Mouse (Mus musculus) kidney, adult 2 months (tissue): ENCODE measurements around the gene Tmed11. TPM values are rescaled to one million over a fixed set of nuclear protein-coding genes. Genes with fewer than 3 reads are reported as not detected.
A peak's percentile ranks its signal among the peaks of the same experiment; 100 is the strongest.
"Not testable (repeated sequence)": the region's sequence is repeated elsewhere in the genome, so short reads cannot be mapped to it uniquely, and the experiment has no call there.

Experiments used
- DNase-seq: peaks from one replicate; pipeline ENCODE4 v3.0.0; 2021
- H3K27ac ChIP-seq: fragments of 200-500 bp; 2 replicates; pipeline ENCODE4 v1.5.1; 2012; ENCODE audit warnings: low read depth, low read length, control low read depth, inconsistent platforms; ENCODE audit not compliant: insufficient read depth
- H3K27me3 ChIP-seq: fragments of 200-500 bp; replicated peaks from 2 replicates; pipeline ENCODE4 v1.6.1; 2012; ENCODE audit warnings: mild to moderate bottlenecking, moderate library complexity, low read length, inconsistent platforms; ENCODE audit not compliant: control insufficient read depth, insufficient read depth
- H3K36me3 ChIP-seq: fragments of 200-500 bp; 2 replicates; pipeline ENCODE4 v1.6.1; 2012; ENCODE audit warnings: mild to moderate bottlenecking, moderate library complexity, low read length, inconsistent platforms; ENCODE audit not compliant: control insufficient read depth, insufficient read depth
- H3K4me1 ChIP-seq: fragments of 200-500 bp; 2 replicates; pipeline ENCODE4 v1.6.1; 2011; ENCODE audit warnings: low read length; ENCODE audit not compliant: control insufficient read depth, insufficient read depth
- H3K4me3 ChIP-seq: fragments of 200-500 bp; 2 replicates; pipeline ENCODE4 v1.5.1; 2011; ENCODE audit warnings: mild to moderate bottlenecking, low read depth, low read length, control low read depth; ENCODE audit not compliant: insufficient read depth
- CTCF ChIP-seq: fragments of 200-500 bp; conservative IDR thresholded peaks from 2 replicates; pipeline ENCODE4 v1.5.1; 2011; ENCODE audit warnings: low read depth, mild to moderate bottlenecking, control low read depth, low read length, moderate library complexity, mixed read lengths; ENCODE audit not compliant: insufficient read depth, insufficient read length
- POLR2A ChIP-seq: fragments of 200-500 bp; IDR thresholded peaks from one replicate; pipeline ENCODE4 v1.6.1; 2011; ENCODE audit warnings: low read depth, low read length, control low read depth
- WGBS: fragments of 180-500 bp; shearing (Covaris S2); methylation state at CpG from one replicate; pipeline ENCODE4 v1.1.7; 2018; 5-methylcytosine and 5-hydroxymethylcytosine counted together
- polyA plus RNA-seq: library from polyadenylated mRNA; depleted of rRNA; stranded (reverse); fragments of >200 nt; gene quantifications from 2 replicates; pipeline ENCODE4 v1.2.3, GENCODE M21; 2012

Gene Tmed11
- polyA plus RNA-seq, 1 experiment: not detected

DNA sequence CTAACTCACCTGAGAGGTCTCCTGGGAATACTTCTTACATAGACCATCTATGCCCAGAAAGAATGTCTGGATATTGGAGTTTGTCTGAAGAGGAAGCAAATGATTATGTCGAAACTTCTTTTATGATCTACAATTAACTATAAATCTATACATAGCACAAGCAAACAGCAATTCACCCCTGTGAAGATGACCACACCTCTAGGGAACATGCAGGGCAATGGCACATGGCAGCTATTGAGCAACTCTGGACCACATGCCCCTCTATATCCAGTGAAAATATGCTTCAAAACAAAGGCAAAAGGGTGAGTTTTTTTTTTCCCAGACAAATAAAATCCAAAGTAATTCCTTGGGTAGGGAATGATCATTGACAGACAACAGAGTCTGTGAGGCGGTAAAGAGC, 35.2 kb downstream of the Tmed11 start:
- no peak overlapping the region for H3K4me3 ChIP-seq
- DNase-seq: no peak
- H3K4me1 ChIP-seq: no peaks in the 10 kb centered on the region
- 85% methylated on average over 2 of the region's 2 CpGs for WGBS
- H3K27ac ChIP-seq: no peak overlapping the region
- TF ChIP-seq POLR2A (no peak), CTCF (no peak)
- no peaks in the 10 kb centered on the region for H3K36me3 ChIP-seq
- no peaks in the 10 kb centered on the region for H3K27me3 ChIP-seq

- peak; percentile 52; the same call in 1 of the 2 replicates for TF ChIP-seq CTCF
- no peak for TF ChIP-seq POLR2A
- Histone ChIP-seq H3K4me3 (no peak overlapping the region), H3K4me1 (no peaks in the 10 kb centered on the region), H3K27me3 (no peaks in the 10 kb centered on the region), H3K36me3 (no peaks in the 10 kb centered on the region), H3K27ac (no peak overlapping the region)
- 50% methylated on average over 3 of the region's 3 CpGs for whole genome bisulfite sequencing
- DNase-seq: peak; percentile 59
Observed at GRCm38 (mm10) chr5:108758396-108758795, 36.8 kb downstream of the Tmed11 start.

GRCm38 (mm10) chr5:108751258-108751657, 43.9 kb downstream of the Tmed11 start:
- H3K36me3 ChIP-seq, DNase-seq, H3K4me3 ChIP-seq, H3K27me3 ChIP-seq, H3K27ac ChIP-seq, H3K4me1 ChIP-seq: not testable (repeated sequence)
- 86% methylated on average over 4 of the region's 4 CpGs for WGBS

DNA sequence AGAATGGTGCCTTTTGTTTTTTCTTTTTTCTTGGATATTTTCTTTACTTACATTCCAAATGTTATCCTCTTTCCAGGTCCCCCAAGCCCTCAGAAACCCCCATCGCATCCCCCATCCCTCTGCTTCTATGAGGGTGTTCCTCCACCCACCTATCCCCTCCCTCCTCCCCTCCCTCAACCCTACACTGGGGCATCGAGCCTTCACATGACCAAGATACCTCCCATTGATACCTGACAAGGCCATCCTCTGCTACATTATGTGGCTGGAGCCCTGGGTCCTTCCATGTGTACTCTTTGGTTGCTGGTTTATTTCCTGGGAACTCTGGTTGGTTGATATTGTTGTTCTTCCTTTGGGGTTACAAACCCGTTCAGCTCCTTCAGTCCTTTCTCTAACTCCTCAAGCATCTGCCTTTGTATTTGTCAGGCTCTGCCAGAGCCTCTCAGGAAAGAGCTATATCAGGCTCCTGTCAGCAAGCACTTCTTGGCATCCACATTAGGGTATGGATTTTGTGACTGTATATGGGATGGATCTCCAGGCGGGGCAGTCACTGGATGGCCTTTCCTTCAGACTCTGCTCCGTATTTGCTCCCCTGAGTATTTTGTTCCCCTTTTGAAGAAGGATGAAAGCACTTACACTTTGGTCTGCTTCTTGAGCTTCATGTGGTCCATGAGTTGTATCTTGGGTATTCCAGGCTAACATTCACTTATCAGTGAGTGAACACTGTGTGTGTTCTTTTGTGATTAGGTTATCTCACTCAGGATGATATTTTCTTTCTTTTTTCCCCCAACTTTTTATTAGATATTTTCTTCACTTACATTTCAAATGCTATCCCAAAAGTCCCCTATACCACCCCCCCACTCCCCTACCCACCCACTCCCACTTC, 44.6 kb downstream of the Tmed11 start:
- 73% methylated on average over 5 of the region's 5 CpGs for WGBS
- Histone ChIP-seq H3K36me3 (no peaks in the 10 kb centered on the region), H3K4me1 (no peaks in the 10 kb centered on the region), H3K27ac (no peak overlapping the region), H3K4me3 (no peak overlapping the region), H3K27me3 (no peaks in the 10 kb centered on the region)
- TF ChIP-seq POLR2A (no peak), CTCF (no peak)
- DNase-seq: no peak

DNA sequence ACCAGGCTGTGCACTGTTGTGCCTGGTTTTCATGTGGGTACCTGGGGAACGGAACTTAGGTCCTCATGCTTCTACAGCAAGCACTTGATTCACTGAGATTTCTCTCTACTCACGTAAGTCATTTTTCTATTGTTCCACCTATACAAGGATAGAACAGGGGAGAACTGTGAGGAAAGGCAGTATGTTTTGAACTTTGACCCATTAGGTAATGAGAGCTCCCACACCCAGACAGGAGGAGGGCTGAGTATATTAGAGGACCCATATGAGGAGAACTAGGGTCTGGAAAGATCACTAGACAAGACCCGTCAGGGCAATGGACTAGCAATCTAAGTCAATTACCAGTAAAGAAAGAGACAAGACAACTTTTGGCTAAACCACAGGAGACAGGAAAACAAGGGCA, 50.5 kb downstream of the Tmed11 start:
- 76% methylated on average over 3 of the region's 3 CpGs for WGBS
- no peak overlapping the region for H3K4me3 ChIP-seq
- TF ChIP-seq POLR2A: no peak
- no peak for TF ChIP-seq CTCF
- no peaks in the 10 kb centered on the region for H3K4me1 ChIP-seq
- no peaks in the 10 kb centered on the region for H3K27me3 ChIP-seq
- DNase-seq: no peak
- H3K36me3 ChIP-seq: no peaks in the 10 kb centered on the region
- H3K27ac ChIP-seq: no peak overlapping the region

GRCm38 (mm10) chr5:108743856-108744255, 51.3 kb downstream of the Tmed11 start:
- DNase-seq: no peak
- no peaks in the 10 kb centered on the region for H3K4me1 ChIP-seq
- H3K4me3 ChIP-seq: no peak overlapping the region
- H3K36me3 ChIP-seq: no peaks in the 10 kb centered on the region
- H3K27me3 ChIP-seq: no peaks in the 10 kb centered on the region
- WGBS: 47% methylated on average over 2 of the region's 2 CpGs
- H3K27ac ChIP-seq: no peak overlapping the region
- no peak for TF ChIP-seq POLR2A
- no peak; the same call in 1 of the 2 replicates for TF ChIP-seq CTCF

- no peak overlapping the region for H3K4me3 ChIP-seq
- H3K4me1 ChIP-seq: no peaks in the 10 kb centered on the region
- no peak overlapping the region for H3K27ac ChIP-seq
- 81% methylated on average over 2 of the region's 2 CpGs for whole genome bisulfite sequencing
- TF ChIP-seq POLR2A: no peak
- TF ChIP-seq CTCF: no peak
- DNase-seq: no peak
- H3K36me3 ChIP-seq: no peaks in the 10 kb centered on the region
- no peaks in the 10 kb centered on the region for H3K27me3 ChIP-seq
Observed at GRCm38 (mm10) chr5:108742596-108742995, 52.6 kb downstream of the Tmed11 start.
